Mouse (Mus musculus) erythroblast, embryonic 14.5 days (primary cell): Measurements from ENCODE around the gene Il2rg.

ENCODE experiments used
- GATA1 ChIP-seq: IDR thresholded peaks from 2 replicates; pipeline ENCODE4 v1.6.1; 2012; ENCODE audit warnings: low read length, inconsistent platforms, mixed read lengths
- TAL1 ChIP-seq: IDR thresholded peaks from 3 replicates; pipeline ENCODE4 v1.6.1; 2012; ENCODE audit warnings: low read length, inconsistent platforms, mixed read lengths

- TF ChIP-seq GATA1 (no peak), TAL1 (no peak)
These were observed 14.8 kb upstream of the Il2rg start for GRCm38 (mm10) chrX:101282813-101283212.
